Mouse (Mus musculus) midbrain, embryonic 10.5 days (tissue): ENCODE measurements around the gene Lgals4. TPM values are rescaled to one million over a fixed set of nuclear protein-coding genes. Genes with fewer than 3 reads are reported as not detected.

Experiments used
- DNase-seq: peaks from one replicate; pipeline ENCODE4 v3.0.0-alpha.2; 2017; ENCODE audit warnings: low spot score
- H3K27ac ChIP-seq: fragments of 300-500 bp; sonication (generic); replicated peaks from 2 replicates; pipeline ENCODE4 v1.5.1; 2016; ENCODE audit warnings: mild to moderate bottlenecking
- H3K27me3 ChIP-seq: fragments of 300-500 bp; sonication (generic); 2 replicates; pipeline ENCODE4 v1.6.1; 2016; ENCODE audit warnings: low read depth, mild to moderate bottlenecking; ENCODE audit not compliant: poor library complexity, severe bottlenecking
- H3K36me3 ChIP-seq: fragments of 300-500 bp; sonication (generic); 2 replicates; pipeline ENCODE4 v1.6.1; 2016; ENCODE audit warnings: mild to moderate bottlenecking, moderate library complexity
- H3K4me1 ChIP-seq: fragments of 300-500 bp; sonication (generic); 2 replicates; pipeline ENCODE4 v1.6.1; 2016
- H3K4me3 ChIP-seq: fragments of 300-500 bp; sonication (generic); 2 replicates; pipeline ENCODE4 v1.5.1; 2016; ENCODE audit warnings: mild to moderate bottlenecking, moderate library complexity
- H3K9me3 ChIP-seq: fragments of 300-500 bp; sonication (generic); replicated peaks from 2 replicates; pipeline ENCODE4 v1.6.1; 2016; ENCODE audit warnings: mild to moderate bottlenecking
- WGBS: fragments of 180-500 bp; shearing (Covaris S2); methylation state at CpG from one replicate; pipeline ENCODE4 v1.1.7; 2016; 5-methylcytosine and 5-hydroxymethylcytosine counted together
- polyA plus RNA-seq: library from polyadenylated mRNA; unstranded; fragments of >200 nt; fragmentation: Nextera tagmentation; extraction: Ambion mirVana; gene quantifications from 2 replicates; pipeline ENCODE4 v1.2.1, GENCODE M21; 2016

Gene Lgals4
- polyA plus RNA-seq, 1 experiment from 2014 or later: 3.1 TPM

GRCm38 (mm10) chr7:28818861-28819452, 14.7 kb upstream of the Lgals4 start:
- peaks cover 95% of the 10 kb centered on the region for H3K36me3 ChIP-seq
- H3K27me3 ChIP-seq: no peaks in the 10 kb centered on the region
- no peak for DNase-seq
- H3K4me1 ChIP-seq: peaks cover 86% of the 10 kb centered on the region
- H3K27ac ChIP-seq: no peak overlapping the region
- H3K9me3 ChIP-seq: no peaks in the 10 kb centered on the region
- WGBS: 90% methylated on average over 4 of the region's 4 CpGs
- peak overlapping the region; percentile 15; the same call in 1 of the 2 replicates for H3K4me3 ChIP-seq

DNA sequence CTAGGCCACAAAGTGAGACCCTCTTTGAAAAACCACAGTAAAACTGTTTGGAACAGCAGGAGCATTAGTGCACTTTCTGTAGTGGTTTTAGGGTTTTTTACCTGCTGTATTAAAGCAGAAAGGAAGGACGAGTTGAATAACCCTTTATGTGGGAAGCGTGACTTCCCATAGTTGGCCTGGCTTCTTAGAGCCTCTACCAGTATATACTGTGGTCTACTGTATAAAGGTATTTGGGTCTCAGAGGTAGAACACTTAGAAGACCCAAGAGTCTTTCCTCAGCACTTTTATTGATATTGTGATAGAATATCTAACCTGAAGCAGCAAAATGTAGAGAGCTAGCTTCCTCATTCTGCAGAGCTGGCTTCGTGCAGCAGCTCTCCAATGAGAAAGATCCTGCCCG, 14.1 kb upstream of the Lgals4 start:
- H3K4me1 ChIP-seq: peaks cover 84% of the 10 kb centered on the region
- 83% methylated on average over 4 of the region's 4 CpGs for whole genome bisulfite sequencing

DNA sequence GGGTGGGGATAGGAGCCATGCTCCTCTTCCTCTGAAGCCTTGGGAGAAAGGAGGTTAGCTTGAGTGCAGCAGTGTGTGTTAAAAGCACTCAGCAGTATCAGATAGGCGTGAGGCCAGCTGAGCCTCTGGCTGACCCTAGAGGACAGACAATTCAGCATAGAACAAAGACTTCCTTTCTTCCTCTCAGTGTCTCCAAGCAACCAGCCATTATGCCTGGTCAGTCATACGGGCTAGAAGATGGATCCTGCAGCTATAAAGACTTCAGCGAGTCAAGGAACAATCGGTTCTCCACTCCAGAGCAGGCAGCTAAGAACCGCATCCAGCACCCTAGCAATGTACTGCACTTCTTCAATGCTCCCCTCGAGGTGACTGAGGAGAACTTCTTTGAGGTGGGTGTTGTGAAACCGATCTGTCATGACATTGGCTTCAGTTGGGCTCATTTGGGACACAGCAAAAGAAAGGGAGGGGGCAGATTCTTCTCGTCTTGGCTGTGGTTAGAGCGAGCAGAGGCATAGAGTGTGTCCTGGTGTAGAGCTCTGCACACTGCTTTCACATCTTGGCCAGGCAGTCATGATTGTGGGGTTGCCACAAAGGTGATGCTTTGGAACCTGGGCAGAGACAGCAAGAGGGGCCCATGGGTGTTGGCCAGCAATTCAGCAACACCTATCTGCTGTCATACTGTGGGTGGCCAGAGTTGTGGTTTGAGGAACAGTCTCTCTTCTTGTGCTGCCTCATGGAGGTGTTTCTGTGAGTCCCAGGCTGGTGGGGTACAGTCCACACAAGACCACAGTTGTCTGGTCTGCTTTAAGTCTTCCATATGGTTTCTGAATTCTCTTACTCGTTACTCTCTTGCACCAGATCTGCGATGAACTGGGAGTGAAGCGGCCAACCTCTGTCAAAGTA, 13.0 kb upstream of the Lgals4 start:
- Histone ChIP-seq H3K4me1 (peaks cover 80% of the 10 kb centered on the region), H3K27me3 (no peaks in the 10 kb centered on the region), H3K27ac (peak overlapping the region; percentile 75), H3K4me3 (peak overlapping the region; percentile 34), H3K9me3 (no peaks in the 10 kb centered on the region), H3K36me3 (peaks cover 78% of the 10 kb centered on the region)
- 53% methylated on average over 12 of the region's 12 CpGs for WGBS
- DNase-seq: peak; percentile 59

More for the DNA sequence above, 14.1 kb upstream of the Lgals4 start:
- Histone ChIP-seq H3K4me3 (peak overlapping the region; percentile 34; the same call in 1 of the 2 replicates), H3K36me3 (peaks cover 89% of the 10 kb centered on the region), H3K27me3 (no peaks in the 10 kb centered on the region), H3K27ac (peak overlapping the region; percentile 75; the same call in 1 of the 2 replicates), H3K9me3 (no peaks in the 10 kb centered on the region)
- no peak for DNase-seq

- peak overlapping the region; percentile 75; the same call in 1 of the 2 replicates for H3K27ac ChIP-seq
- no peak overlapping the region for H3K4me3 ChIP-seq
- WGBS: 82% methylated on average over 10 of the region's 10 CpGs
- peaks cover 71% of the 10 kb centered on the region for H3K36me3 ChIP-seq
- H3K27me3 ChIP-seq: no peaks in the 10 kb centered on the region
- peaks cover 78% of the 10 kb centered on the region for H3K4me1 ChIP-seq
- H3K9me3 ChIP-seq: no peaks in the 10 kb centered on the region
- no peak for DNase-seq
These were observed 12.3 kb upstream of the Lgals4 start for GRCm38 (mm10) chr7:28821261-28821831.

GRCm38 (mm10) chr7:28822556-28822955, 11.1 kb upstream of the Lgals4 start:
- Histone ChIP-seq H3K27me3 (no peaks in the 10 kb centered on the region), H3K9me3 (no peaks in the 10 kb centered on the region), H3K36me3 (peaks cover 61% of the 10 kb centered on the region), H3K4me3 (no peak overlapping the region), H3K27ac (no peak overlapping the region), H3K4me1 (peaks cover 66% of the 10 kb centered on the region)
- 72% methylated on average over 1 of the region's 1 CpGs for WGBS
- peak; percentile 30 for DNase-seq

DNA sequence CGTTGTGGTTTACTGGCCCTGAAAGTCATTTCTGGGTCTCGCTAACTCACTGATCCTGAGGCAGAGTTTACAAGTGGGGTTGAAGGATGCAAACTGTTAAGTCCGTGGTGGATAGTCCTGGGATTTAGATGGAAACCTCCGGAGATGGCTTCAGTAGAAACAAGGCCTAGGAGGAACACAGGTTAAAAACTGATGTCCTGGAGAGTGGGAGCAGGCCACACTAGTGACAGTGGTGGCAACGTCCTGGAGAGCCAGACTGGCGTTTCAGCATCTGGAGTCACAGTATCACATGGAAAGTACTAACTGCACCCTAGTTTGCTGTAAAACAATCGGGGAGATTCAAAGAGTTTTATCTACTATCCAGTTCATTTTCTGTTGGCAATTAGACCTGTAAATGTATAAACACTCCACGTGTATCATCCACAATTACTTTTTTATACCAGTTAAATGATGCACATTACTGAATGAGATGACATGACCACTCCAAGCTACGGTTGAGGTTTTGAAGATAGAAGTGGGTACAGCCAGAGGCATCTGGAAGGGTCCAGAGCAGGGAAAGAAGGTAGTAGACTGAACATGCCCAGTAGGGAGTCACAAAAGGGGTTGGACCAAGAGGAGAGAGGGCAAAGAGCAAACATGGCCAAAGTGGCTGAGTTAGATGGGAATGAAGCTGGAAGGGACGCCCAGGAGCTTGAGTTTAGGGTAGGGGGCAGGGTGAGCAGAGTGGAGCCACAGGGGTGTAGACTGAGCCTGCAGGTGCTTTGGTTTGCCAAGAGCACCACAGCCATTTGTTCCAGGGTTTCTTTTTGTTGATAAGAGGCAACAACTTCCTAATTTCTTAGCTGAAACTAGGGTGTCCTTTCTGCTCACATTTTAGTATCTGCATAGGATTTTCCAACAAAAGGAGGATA, 10.4 kb upstream of the Lgals4 start:
- WGBS: 64% methylated on average over 10 of the region's 10 CpGs
- Histone ChIP-seq H3K4me1 (peaks cover 59% of the 10 kb centered on the region), H3K27ac (no peak overlapping the region), H3K9me3 (no peaks in the 10 kb centered on the region), H3K36me3 (peaks cover 54% of the 10 kb centered on the region), H3K4me3 (no peak overlapping the region), H3K27me3 (no peaks in the 10 kb centered on the region)
- peak; percentile 26 for DNase-seq

- H3K4me1 ChIP-seq: peaks cover 53% of the 10 kb centered on the region
- no peaks in the 10 kb centered on the region for H3K27me3 ChIP-seq
- no peaks in the 10 kb centered on the region for H3K9me3 ChIP-seq
- H3K36me3 ChIP-seq: peaks cover 48% of the 10 kb centered on the region
- no peak overlapping the region for H3K4me3 ChIP-seq
- DNase-seq: no peak
- H3K27ac ChIP-seq: no peak overlapping the region
- WGBS: 59% methylated on average over 2 of the region's 2 CpGs
These were observed 9.7 kb upstream of the Lgals4 start for GRCm38 (mm10) chr7:28823932-28824331.

GRCm38 (mm10) chr7:28824941-28825685, 8.5 kb upstream of the Lgals4 start, which contains the start of gene Ech1:
Ech1 (plus strand) TSS chr7:28825217.
- peak; percentile 91 for DNase-seq
- Histone ChIP-seq H3K27ac (peak within 1 kb of the TSS; percentile 85), H3K36me3 (peaks cover 45% of the 10 kb centered on the region), H3K4me3 (peak within 1 kb of the TSS; percentile 52), H3K9me3 (peaks cover 5% of the 10 kb centered on the region; the same call in 1 of the 2 replicates), H3K27me3 (no peaks in the 10 kb centered on the region), H3K4me1 (peaks cover 41% of the 10 kb centered on the region)
- WGBS: 3% methylated on average over 33 of the region's 33 CpGs

- peaks cover 45% of the 10 kb centered on the region for H3K36me3 ChIP-seq
- 73% methylated on average over 11 of the region's 11 CpGs for WGBS
- peaks cover 34% of the 10 kb centered on the region for H3K4me1 ChIP-seq
- H3K27ac ChIP-seq: peak overlapping the region; percentile 85
- H3K4me3 ChIP-seq: peak overlapping the region; percentile 52
- peaks cover 7% of the 10 kb centered on the region; the same call in 1 of the 2 replicates for H3K9me3 ChIP-seq
- no peak for DNase-seq
- H3K27me3 ChIP-seq: no peaks in the 10 kb centered on the region
These were observed 7.8 kb upstream of the Lgals4 start for GRCm38 (mm10) chr7:28825686-28826401.

DNA sequence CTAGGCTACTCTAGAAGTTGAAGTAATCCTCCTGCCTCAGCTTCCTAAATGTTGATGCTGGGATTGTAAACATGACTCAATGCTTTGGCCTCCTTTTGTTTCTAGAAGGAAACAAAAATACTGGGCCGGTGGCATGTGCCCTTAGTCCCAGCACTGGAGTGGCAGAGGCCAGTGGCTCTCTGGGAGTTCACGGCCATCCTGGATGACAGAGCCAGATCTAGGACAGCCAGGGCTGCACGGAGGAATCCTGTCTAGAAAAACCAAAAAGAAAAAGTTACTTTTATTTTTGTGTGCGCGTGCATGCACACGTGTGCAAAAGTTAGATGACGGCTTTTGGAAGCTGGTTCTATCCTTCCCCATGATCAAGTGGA, 7.3 kb upstream of the Lgals4 start:
- Histone ChIP-seq H3K4me3 (0 out of 2 replicates have a peak overlapping the region, but pooled peaks have one; percentile 52), H3K4me1 (peaks cover 29% of the 10 kb centered on the region), H3K36me3 (peaks cover 45% of the 10 kb centered on the region), H3K9me3 (peaks cover 7% of the 10 kb centered on the region; the same call in 1 of the 2 replicates), H3K27me3 (no peaks in the 10 kb centered on the region), H3K27ac (no peak overlapping the region)
- no peak for DNase-seq
- 92% methylated on average over 7 of the region's 7 CpGs for WGBS

DNA sequence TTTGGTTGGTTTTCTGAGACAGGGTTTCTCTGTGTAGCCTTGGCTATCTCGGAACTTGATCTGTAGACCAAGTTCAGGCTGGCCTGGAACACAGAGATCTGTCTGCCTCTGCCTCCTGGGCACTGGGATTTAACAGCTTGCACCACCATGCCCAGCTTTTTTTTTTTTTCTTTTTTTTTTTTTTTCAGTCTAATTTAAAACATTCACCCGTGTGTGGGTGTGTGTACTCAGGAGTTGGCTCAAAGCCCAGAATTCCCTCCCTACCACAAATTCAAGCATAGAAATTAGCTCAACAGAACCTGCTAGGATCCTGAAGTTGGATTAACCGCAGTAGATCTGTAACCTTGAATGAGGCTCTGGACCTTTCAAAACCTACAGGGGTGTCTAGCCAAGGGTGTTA, 6.3 kb upstream of the Lgals4 start:
- peaks cover 43% of the 10 kb centered on the region for H3K36me3 ChIP-seq
- DNase-seq: no peak
- WGBS: 87% methylated on average over 3 of the region's 3 CpGs
- no peak overlapping the region for H3K27ac ChIP-seq
- peaks cover 25% of the 10 kb centered on the region for H3K4me1 ChIP-seq
- no peak overlapping the region for H3K4me3 ChIP-seq
- no peaks in the 10 kb centered on the region for H3K27me3 ChIP-seq
- H3K9me3 ChIP-seq: peaks cover 7% of the 10 kb centered on the region; the same call in 1 of the 2 replicates
